Mouse (Mus musculus): ENCODE measurements at regions not wholly inside any gene's neighbourhood (a gene's known extent, or its start where the extent isn't known, plus 50 kb on each side); places are given as distances from the start of the nearest gene placed in this dataset.

- no peak for DNase-seq (ENCODE audit: low spot score in 2 of 2)
Observed at GRCm38 (mm10) chr9:101458306-101458946, 206.8 kb upstream of the Ppp2r3a start.

- DNase-seq (ENCODE audit: low spot score in 2 of 2), result no peak
Observed at GRCm38 (mm10) chr9:101446316-101446715, 194.7 kb upstream of the Ppp2r3a start.

- no peak for DNase-seq (ENCODE audit: low spot score in 2 of 2)
Observed at GRCm38 (mm10) chr9:101445764-101446163, 194.2 kb upstream of the Ppp2r3a start.

- no peak for DNase-seq (ENCODE audit: low spot score in 2 of 2)
Observed at GRCm38 (mm10) chr9:101445293-101445692, 193.7 kb upstream of the Ppp2r3a start.

- DNase-seq (ENCODE audit: low spot score in 2 of 2), result no peak
Observed at GRCm38 (mm10) chr9:101439856-101440255, 188.3 kb upstream of the Ppp2r3a start.

GRCm38 (mm10) chr9:101438564-101439180 is 187.1 kb upstream of the Ppp2r3a start:
- DNase-seq (ENCODE audit: low spot score in 2 of 2), result no peak

- no peak for DNase-seq (ENCODE audit: low spot score in 2 of 2)
Observed at GRCm38 (mm10) chr9:101424974-101425670, 173.5 kb upstream of the Ppp2r3a start.

- no peak for DNase-seq (ENCODE audit: low spot score in 2 of 2)
Observed at GRCm38 (mm10) chr9:101423041-101423440, 171.4 kb upstream of the Ppp2r3a start.

- no peak for DNase-seq (ENCODE audit: low spot score in 2 of 2)
Observed at GRCm38 (mm10) chr9:101422006-101422405, 170.4 kb upstream of the Ppp2r3a start.

GRCm38 (mm10) chr9:101421136-101421535 is 169.5 kb upstream of the Ppp2r3a start:
- no peak for DNase-seq (ENCODE audit: low spot score in 2 of 2)

GRCm38 (mm10) chr9:101420181-101420580 is 168.6 kb upstream of the Ppp2r3a start:
- no peak for DNase-seq (ENCODE audit: low spot score in 2 of 2)

- DNase-seq (ENCODE audit: low spot score in 2 of 2), result no peak
Observed at GRCm38 (mm10) chr9:101417660-101418059, 166.1 kb upstream of the Ppp2r3a start.

- no peak for DNase-seq (ENCODE audit: low spot score in 2 of 2)
Observed at GRCm38 (mm10) chr9:101416321-101416720, 164.7 kb upstream of the Ppp2r3a start.

- DNase-seq (ENCODE audit: low spot score in 2 of 2), result no peak
Observed at GRCm38 (mm10) chr9:101413071-101413633, 161.6 kb upstream of the Ppp2r3a start.

GRCm38 (mm10) chr9:101411951-101412350 is 160.4 kb upstream of the Ppp2r3a start:
- DNase-seq (ENCODE audit: low spot score in 2 of 2), result no peak

GRCm38 (mm10) chr9:101411532-101411880 is 159.9 kb upstream of the Ppp2r3a start:
- no peak for DNase-seq (ENCODE audit: low spot score in 2 of 2)

GRCm38 (mm10) chr9:101410783-101411531 is 159.4 kb upstream of the Ppp2r3a start:
- DNase-seq (ENCODE audit: low spot score in 2 of 2), result no peak

- DNase-seq (ENCODE audit: low spot score in 2 of 2), result no peak
Observed at GRCm38 (mm10) chr9:101410348-101410747, 158.8 kb upstream of the Ppp2r3a start.

- no peak for DNase-seq (ENCODE audit: low spot score in 2 of 2)
Observed at GRCm38 (mm10) chr9:101408116-101408515, 156.5 kb upstream of the Ppp2r3a start.

- DNase-seq (ENCODE audit: low spot score in 2 of 2), result no peak
Observed at GRCm38 (mm10) chr9:101407141-101407540, 155.5 kb upstream of the Ppp2r3a start.

GRCm38 (mm10) chr9:101404441-101405081 is 153.0 kb upstream of the Ppp2r3a start:
- DNase-seq (ENCODE audit: low spot score in 2 of 2), result no peak

- DNase-seq (ENCODE audit: low spot score in 2 of 2), result no peak
Observed at GRCm38 (mm10) chr9:101404034-101404433, 152.4 kb upstream of the Ppp2r3a start.
